Comparison of ENCODE assay signal across 8 mouse cellular contexts in the genomic region with DNA sequence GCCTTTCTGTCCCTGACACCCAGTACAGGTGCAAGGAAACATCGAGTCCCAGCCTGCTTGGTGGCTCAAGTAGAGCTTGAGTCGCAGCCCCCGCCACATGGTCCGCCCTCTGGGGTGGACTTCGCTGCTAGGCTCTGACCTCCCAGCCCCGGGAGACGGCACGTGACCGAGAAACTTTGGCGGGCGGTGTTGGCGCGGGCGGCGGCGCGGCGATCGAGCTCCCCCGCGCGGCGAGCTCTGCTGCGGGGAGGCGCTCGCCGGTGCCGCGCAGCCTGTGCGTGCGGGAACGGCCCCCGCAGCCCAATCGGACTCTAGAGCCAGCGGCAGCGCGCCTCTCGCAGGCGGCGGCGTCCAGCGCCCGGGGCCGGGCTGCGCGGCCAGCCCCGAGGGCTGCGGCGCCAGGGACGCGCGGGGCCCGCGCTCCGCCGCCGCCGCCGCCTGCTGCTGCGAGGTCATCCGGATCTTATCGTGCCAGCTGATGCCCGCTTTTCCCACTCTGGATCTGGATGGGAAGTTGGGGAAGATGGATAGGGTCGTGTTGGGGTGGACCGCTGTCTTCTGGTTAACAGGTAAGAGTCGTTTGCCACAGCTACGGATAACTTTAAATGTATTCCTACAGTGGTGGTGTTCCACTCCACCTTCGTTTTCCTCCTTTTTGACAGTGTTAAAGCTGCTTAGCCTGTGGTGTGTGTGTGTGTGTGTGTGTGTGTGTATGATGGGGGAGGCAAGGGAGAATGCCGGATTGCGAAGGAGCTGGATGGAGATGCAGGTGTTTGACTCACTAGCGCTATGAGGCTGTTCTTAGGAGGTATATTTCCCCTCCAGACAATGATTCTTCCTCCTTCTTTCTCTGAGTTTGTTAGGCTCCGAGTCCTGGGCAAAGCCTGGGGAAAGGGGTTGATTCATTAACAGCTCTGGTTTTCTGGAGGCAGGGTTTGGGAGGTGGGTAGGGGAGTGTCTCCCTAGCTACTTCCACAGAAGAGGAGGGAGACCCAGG. TPM values are rescaled to one million over a fixed set of nuclear protein-coding genes. Genes with fewer than 3 reads are reported as not detected.
DNase-seq lines count a peak whose midpoint lies in the region; ATAC-seq lines count a peak whose summit lies in the region.

A gene (plus strand): TSS at position 242 of the 997 bp plus-strand sequence.

- peaks cover 10% of the 10 kb centered on the region for H3K4me1 ChIP-seq in embryonic facial prominence, embryonic 15.5 days
- H3K4me1 ChIP-seq in heart, embryonic 14.5 days (ENCODE audit: control insufficient read depth in 2 of 2, insufficient read depth in 2 of 2, low read length in 2 of 2): peaks cover 10 to 14% of the 10 kb centered on the region in 2 experiments
- H3K4me1 ChIP-seq in liver, embryonic 13.5 days (replicated peaks): no peaks in the 10 kb centered on the region

- peaks cover 43% of the 10 kb centered on the region for H3K27me3 ChIP-seq in embryonic facial prominence, embryonic 15.5 days
- peaks cover 56% of the 10 kb centered on the region for H3K27me3 ChIP-seq in heart, embryonic 14.5 days (ENCODE audit: control insufficient read depth, insufficient read depth, low read length)
- H3K27me3 ChIP-seq in liver, embryonic 13.5 days: peaks cover 57% of the 10 kb centered on the region

- ATAC-seq in embryonic facial prominence, embryonic 15.5 days (ENCODE audit: insufficient number of reproducible peaks, low FRiP score, low TSS enrichment, low read depth): peak; percentile 43; the same call in 1 of the 2 replicates
- ATAC-seq in heart, embryonic 14.5 days (ENCODE audit: insufficient number of reproducible peaks, insufficient read depth, low FRiP score, low read depth): peak; percentile 20; the same call in 1 of the 2 replicates
- ATAC-seq in liver, embryonic 13.5 days (ENCODE audit: low read depth): no peak

- WGBS in embryonic facial prominence, embryonic 15.5 days: under 1% methylated on average over 72 of the region's 72 CpGs
- 2% methylated on average over 71 of the region's 72 CpGs for WGBS in heart, embryonic 14.5 days
- WGBS in liver, embryonic 13.5 days (ENCODE audit: insufficient replicate concordance): 3% methylated on average over 69 of the region's 72 CpGs

- peak within 1 kb of the TSS; percentile 52 for H3K4me3 ChIP-seq in embryonic facial prominence, embryonic 15.5 days (replicated peaks)
- H3K4me3 ChIP-seq in heart, embryonic 14.5 days (ENCODE audit: control insufficient read depth in 1 of 2, insufficient read depth in 1 of 2, low read depth in 1 of 2, low read length in 2 of 2): peak within 1 kb of the TSS; percentile 38 to 64
- peak within 1 kb of the TSS; percentile 53 for H3K4me3 ChIP-seq in liver, embryonic 13.5 days (replicated peaks)

- no peak within 1 kb of the TSS for H3K27ac ChIP-seq in embryonic facial prominence, embryonic 15.5 days (replicated peaks)
- no peak within 1 kb of the TSS for H3K27ac ChIP-seq in heart, embryonic 14.5 days (replicated peaks in 1 of 2; ENCODE audit: control insufficient read depth in 1 of 2, insufficient read depth in 1 of 2, low read depth in 2 of 2, low read length in 2 of 2)
- no peak within 1 kb of the TSS for H3K27ac ChIP-seq in liver, embryonic 13.5 days

- peak within 1 kb of the TSS; percentile 42 for H3K9ac ChIP-seq in embryonic facial prominence, embryonic 15.5 days
- peak within 1 kb of the TSS; percentile 68 for H3K9ac ChIP-seq in heart, embryonic 14.5 days (ENCODE audit: low read length)
- H3K9ac ChIP-seq in liver, embryonic 13.5 days: no peak within 1 kb of the TSS; the same call in 1 of the 2 replicates

- peak within 1 kb of the TSS; percentile 98 for H3K4me2 ChIP-seq in embryonic facial prominence, embryonic 15.5 days (replicated peaks)
- peak within 1 kb of the TSS; percentile 92 for H3K4me2 ChIP-seq in heart, embryonic 14.5 days (ENCODE audit: low read length)
- H3K4me2 ChIP-seq in liver, embryonic 13.5 days: peak within 1 kb of the TSS; percentile 61

- DNase-seq in frontal cortex, adult 2 months (ENCODE audit: extremely low spot score in 1 of 2, low spot score in 1 of 2): peak in 1 of 2 experiments; percentile 70
- no peak for DNase-seq in frontal cortex, postnatal 25 days (ENCODE audit: low spot score in 2 of 2)
- peak; percentile 83 for DNase-seq in kidney, postnatal 10 days
- DNase-seq in liver, embryonic 13.5 days: no peak
- peak; percentile 70 for DNase-seq in neural tube, embryonic 10.5 days (ENCODE audit: extremely low spot score, low spot score)
- peak; percentile 14 to 29 for DNase-seq in thymus, postnatal 36 days

- H3K36me3 ChIP-seq in embryonic facial prominence, embryonic 15.5 days: no peaks in the 10 kb centered on the region
- H3K36me3 ChIP-seq in heart, embryonic 14.5 days (ENCODE audit: control insufficient read depth, insufficient read depth, low read length): no peaks in the 10 kb centered on the region
- H3K36me3 ChIP-seq in liver, embryonic 13.5 days: no peaks in the 10 kb centered on the region

- H3K9me3 ChIP-seq in embryonic facial prominence, embryonic 15.5 days (replicated peaks): no peaks in the 10 kb centered on the region
- H3K9me3 ChIP-seq in heart, embryonic 14.5 days (ENCODE audit: control insufficient read depth, low read length): no peaks in the 10 kb centered on the region
- no peaks in the 10 kb centered on the region for H3K9me3 ChIP-seq in liver, embryonic 13.5 days (replicated peaks)

RNA-seq across cellular contexts. Expression of the gene that starts here (rescaled TPM):
- polyA plus RNA-seq in frontal cortex, adult 2 months (2012; rRNA removed): 35.0 and 37.6 TPM in 2 replicates
- polyA plus RNA-seq in embryonic facial prominence, embryonic 15.5 days (2015; fragmentation: Nextera tagmentation; extraction: Ambion mirVana): 0.55 and 0.75 TPM in 2 replicates
- polyA plus RNA-seq in heart, embryonic 14.5 days (2014; fragmentation: Nextera tagmentation; extraction: Ambion mirVana): 1.5 and 1.7 TPM in 2 replicates
- polyA plus RNA-seq in liver, embryonic 13.5 days (2015; fragmentation: Nextera tagmentation; extraction: Ambion mirVana): 0.02 and 0.10 TPM in 2 replicates

Comparison
In these comparisons a context has a peak if more than half of its experiments do, and no peak if none do; other contexts are left out.
1. RNA of the gene that starts here (polyA plus RNA-seq): 35.0 to 37.6 TPM in frontal cortex, adult 2 months; 1.5 to 1.7 TPM in heart, embryonic 14.5 days, 0.55 to 0.75 TPM in embryonic facial prominence, embryonic 15.5 days and 0.02 to 0.10 TPM in liver, embryonic 13.5 days; every median in the first group is over 10 times any median in the second.
2. Peak in ATAC-seq, H3K4me3 ChIP-seq, H3K9ac ChIP-seq and H3K4me2 ChIP-seq in embryonic facial prominence, embryonic 15.5 days; RNA of the gene not detected or under 1 TPM.
3. DNase-seq: peak in kidney, postnatal 10 days (single experiment), neural tube, embryonic 10.5 days (single experiment) and thymus, postnatal 36 days (2 of 2); none in frontal cortex, postnatal 25 days (0 of 2) and liver, embryonic 13.5 days (single experiment).
4. Peak in every context shown above with its lines, with median percentiles within 50 percentile points of each other: H3K4me2 ChIP-seq and H3K4me3 ChIP-seq.